Mouse (Mus musculus): ENCODE data around the gene Fam177a.
"Not testable (repeated sequence)": the region's sequence is repeated elsewhere in the genome, so short reads cannot be mapped to it uniquely, and the experiment has no call there.

The Fam177a gene

GRCm38 (mm10) chr12:55124242-55124641, at the start of gene Fam177a:
Gene Fam177a, plus strand, starts transcription at chr12:55124469.
- DNase-seq (ENCODE audit: low spot score): not testable (repeated sequence)

DNA sequence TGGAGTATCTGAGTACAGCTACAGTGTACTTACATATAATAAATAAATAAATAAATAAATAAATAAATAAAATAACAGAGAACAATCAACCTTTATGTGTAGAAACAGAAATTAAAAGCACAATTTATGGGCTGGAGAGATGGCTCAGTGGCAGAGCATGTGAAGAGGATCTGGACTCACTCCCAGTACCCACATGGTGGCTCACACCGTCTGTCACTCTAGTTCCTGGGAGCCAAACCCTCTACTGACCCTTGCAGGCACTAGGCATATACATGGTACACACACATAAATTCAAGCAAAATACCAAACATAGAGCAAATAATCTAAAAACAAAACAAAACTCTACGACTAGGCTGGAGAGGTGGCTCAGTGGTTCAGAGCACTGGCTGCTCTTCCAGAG, 49.0 kb upstream of the Fam177a start:
- DNase-seq (ENCODE audit: low spot score): no peak

DNA sequence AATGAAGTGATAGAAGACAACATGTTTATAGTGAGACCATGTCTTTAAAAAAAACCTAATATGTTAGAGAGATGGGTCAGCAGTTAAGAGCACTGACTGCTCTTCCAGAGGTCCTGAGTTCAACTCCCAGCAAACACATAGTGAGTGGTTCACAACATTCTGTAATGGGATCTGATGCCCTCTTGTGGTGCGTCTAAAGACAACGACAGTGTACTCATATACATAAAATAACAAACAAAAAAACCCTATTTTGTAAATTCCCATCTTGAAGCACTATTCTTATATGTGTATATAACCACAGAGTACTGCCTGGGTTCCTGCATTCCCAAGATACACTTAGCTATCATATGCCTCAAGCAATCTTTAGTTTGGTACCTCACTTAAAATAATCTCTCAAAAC, 45.6 kb upstream of the Fam177a start:
- not testable (repeated sequence) for DNase-seq (ENCODE audit: low spot score)

- peak; percentile 94 for DNase-seq (ENCODE audit: low spot score)
These were observed 44.3 kb upstream of the Fam177a start, which contains the start of the genes 2700097O09Rik and Srp54a for GRCm38 (mm10) chr12:55079726-55080600. Gene 2700097O09Rik, minus strand, starts transcription at chr12:55080110. Gene Srp54a, plus strand, starts transcription at chr12:55080262.

DNA sequence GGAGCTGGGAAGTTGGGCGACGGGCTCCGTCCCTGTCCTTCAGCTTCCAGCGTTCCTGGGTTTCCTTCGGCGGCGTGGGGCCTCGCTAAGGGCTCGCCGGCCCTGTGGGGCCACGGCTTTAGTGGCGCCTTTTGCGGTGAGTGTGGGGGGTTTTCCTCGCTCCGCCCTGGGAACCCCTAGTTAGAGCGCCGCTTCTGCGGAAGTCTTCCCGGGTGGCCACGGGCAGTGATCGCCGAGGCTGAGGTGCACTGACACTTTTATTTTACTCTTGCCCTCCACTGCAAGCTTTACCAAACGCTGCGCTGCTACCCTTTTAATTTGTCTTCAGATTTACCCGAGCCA, 43.7 kb upstream of the Fam177a start:
- DNase-seq (ENCODE audit: low spot score): not testable (repeated sequence)

DNA sequence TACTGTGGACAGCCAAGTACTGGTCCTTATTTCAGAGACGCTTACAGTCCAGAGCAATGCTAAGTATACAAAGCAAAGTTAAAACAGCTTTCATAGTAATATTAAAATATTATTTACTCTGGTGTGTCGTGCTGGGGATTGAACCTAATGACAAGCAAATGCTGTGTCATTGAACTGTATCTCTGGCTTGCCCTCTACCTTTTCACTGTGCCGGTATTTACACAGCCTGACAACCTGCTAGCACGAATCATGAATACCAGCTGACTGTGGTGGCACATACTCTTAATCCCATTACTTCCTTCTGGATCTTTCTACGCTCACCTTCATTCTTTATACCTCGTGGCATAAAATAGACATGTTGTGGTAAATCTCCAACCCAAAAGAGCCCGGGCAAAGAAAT, 32.1 kb upstream of the Fam177a start:
- not testable (repeated sequence) for DNase-seq (ENCODE audit: low spot score)

GRCm38 (mm10) chr12:55112616-55113015, 11.7 kb upstream of the Fam177a start:
- not testable (repeated sequence) for DNase-seq (ENCODE audit: low spot score)

- DNase-seq (ENCODE audit: low spot score): not testable (repeated sequence)
These were observed 462 bp downstream of the Fam177a start for GRCm38 (mm10) chr12:55124731-55125130.

DNA sequence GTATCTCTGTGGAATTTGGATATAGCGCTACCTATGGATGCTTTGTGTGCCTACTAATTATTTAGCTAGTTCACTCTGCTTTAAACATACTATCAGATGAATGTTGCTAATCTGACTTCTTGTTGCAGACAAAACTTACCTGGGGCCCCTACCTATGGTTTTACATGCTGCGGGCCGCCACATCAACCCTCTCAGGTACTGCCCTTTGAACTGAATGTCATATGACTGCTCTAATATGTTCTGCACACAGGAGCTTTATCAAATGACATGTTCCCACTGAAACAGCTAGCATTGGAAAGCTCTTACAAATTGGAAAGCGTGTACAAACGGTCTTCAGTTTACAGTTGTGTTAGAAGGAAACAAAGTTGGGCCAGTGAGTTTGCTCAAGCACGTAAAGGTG, 11.3 kb downstream of the Fam177a start:
- not testable (repeated sequence) for DNase-seq (ENCODE audit: low spot score)

DNA sequence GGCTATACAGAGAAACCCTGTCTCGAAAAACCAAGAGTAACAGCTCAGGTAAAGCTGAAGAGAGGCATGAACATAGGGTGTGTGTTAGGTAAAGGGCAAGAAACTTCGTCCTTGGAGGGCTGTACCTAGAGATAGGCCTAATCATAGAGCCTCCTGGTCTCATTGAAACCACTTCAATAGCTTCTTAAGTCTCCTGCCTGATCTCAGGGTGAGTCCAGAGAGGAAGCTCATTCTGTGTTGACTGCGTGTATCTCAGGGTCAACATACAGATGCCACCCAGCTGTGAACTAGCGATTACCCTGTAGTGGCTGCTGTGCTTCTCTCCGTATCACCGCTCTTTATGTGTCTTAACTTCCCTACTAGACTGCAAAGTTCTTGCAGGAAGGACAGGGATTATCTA, 13.6 kb downstream of the Fam177a start:
- DNase-seq (ENCODE audit: low spot score): not testable (repeated sequence)

DNA sequence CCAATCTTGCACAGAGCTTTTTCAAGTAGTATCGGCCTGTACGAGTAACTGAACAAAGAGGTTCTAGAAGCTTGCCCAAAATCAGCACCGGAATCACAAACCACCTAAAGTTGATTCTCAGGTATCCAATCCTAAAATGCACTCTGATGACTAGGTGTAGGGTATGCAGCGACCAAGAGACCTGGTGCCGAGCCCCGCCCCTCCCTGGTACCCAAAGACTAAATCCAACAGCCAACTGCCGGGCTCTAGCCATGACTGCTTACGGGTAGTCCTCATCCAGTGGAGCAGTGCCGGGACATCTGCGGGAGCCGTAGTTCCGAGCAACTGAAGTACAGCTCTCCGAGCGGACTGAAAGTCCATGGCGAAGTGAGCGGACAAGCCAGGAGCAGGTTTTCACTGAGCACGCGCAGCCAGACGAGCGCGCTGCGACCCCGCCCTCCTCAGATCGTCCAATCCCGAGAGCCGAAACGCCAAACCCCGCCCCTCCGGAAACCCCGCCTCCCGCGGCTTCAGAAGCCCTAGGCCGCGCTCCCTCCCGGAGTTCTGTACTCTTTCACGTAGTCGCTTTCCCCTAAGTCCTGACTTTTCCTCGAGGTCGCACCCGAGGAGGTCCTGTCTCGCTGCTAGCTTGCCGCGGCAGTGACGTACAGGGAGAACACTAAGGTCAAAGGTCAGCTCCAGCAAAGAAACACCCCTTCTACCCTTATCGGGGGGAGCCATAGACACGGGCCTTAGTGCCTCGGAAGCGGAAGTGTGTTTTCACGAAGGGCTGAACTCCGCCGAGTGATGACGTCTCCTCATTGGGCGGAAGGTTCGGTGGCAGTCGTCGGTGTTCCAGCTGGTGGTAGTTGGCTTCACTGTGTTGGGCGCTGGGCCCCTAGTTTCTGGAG, 30.5 kb downstream of the Fam177a start, which contains the start of gene Srp54b:
Gene Srp54b (plus strand): TSS at position 546 of the 890 bp plus-strand sequence.
- not testable (repeated sequence) for DNase-seq (ENCODE audit: low spot score)

GRCm38 (mm10) chr12:55155449-55155783, 31.1 kb downstream of the Fam177a start:
- DNase-seq (ENCODE audit: low spot score): not testable (repeated sequence)

- not testable (repeated sequence) for DNase-seq (ENCODE audit: low spot score)
These were observed 42.8 kb downstream of the Fam177a start for GRCm38 (mm10) chr12:55167034-55167557.

DNA sequence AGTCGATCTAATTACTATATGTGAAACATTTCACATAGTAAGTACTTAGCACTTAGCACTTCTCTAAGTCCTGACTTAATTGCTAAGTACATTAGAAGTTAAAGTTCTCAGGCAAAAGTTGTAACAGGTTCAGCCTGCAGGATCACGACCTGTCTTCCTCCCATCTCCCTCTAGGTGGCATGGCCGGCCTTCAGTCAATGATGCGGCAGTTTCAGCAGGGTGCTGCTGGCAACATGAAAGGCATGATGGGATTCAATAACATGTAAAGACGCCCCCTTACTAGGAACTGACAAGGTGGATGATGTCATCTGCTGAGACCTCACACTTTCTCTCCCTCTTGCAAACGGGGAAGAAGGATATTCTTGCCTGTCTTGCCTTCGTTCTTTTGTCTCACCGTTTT, 63.4 kb downstream of the Fam177a start:
- DNase-seq (ENCODE audit: low spot score): not testable (repeated sequence)

DNA sequence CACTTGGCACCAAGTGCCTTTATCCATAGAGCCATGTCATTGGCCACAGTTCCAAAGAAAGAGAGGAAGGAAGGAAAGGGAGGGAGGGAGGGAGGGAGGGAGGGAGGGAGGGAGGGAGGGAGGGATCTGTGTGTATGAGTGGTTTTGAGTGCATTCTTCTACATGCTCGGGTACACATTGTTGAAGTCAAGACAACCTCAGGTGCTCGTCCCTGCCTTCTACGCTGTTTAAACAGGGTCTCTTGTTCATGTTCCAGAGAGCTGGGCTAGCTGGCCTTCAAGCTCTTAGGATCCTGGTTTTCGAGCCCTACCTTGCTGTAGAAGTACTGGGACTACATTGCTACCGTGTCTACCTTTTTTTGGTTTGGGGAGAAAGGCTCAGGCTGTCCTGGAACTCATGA, 64.9 kb downstream of the Fam177a start:
- DNase-seq (ENCODE audit: low spot score): not testable (repeated sequence)

All from layer of hippocampus, adult 11-12 months (tissue).